Mouse (Mus musculus) lung, postnatal 36 days (tissue): ENCODE measurements around the gene Lrp11.

Experiments used
- DNase-seq: peaks from one replicate; pipeline ENCODE4 v3.0.0; 2022; ENCODE audit warnings: mixed read lengths

Gene Lrp11

DNA sequence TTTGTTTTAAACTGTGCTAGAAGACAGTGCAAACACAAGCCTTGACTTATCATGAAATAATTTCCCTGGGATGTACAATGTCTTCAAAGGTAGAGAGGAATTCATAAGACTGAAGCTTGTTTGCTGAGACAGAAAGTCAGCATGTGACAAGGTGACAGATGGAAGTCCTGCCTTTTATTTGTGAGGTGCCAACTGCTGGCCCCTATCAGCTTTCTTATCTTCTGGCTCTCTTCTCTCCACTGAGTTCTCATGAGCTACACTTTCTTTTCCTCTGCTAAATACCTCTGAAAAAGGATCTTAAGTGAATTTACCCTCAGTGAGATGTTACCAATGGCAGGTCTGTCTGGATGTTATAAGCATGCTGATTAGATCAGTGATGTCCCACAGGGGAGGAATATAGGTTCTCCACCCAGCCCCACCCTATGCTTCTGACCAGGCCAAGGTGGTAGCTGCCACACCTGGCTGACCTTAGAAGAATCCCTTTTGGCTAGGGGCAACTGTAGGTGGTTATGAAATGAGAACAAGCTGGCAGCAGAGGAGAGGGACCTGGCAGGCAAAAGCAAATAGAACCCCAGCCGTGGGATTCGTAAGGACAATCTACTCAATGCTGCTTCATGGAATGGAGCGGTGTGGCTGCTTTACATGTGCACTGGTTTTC lies 34.4 kb downstream of the Lrp11 start:
- no peak for DNase-seq

GRCm38 (mm10) chr10:7629092-7629491 lies 39.5 kb downstream of the Lrp11 start:
- DNase-seq: no peak

DNA sequence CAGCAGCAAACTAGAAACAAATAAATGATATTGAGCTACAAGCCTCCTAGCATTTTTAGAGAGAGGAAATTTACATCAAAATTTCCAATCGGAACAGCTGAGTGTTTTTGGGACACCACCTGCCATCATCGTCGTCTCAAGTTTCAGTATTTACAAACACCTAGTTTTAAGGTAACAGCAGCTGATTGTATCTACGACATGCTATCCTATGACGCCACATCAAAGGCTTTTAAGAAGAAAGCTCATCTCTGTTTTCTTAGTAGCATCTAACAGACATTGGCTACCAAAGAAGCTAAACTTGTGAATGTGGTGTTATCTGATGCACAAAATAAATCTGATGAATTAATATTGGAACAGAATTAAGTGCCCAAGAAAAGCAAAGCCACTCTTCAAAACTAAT lies 40.7 kb downstream of the Lrp11 start:
- no peak for DNase-seq

GRCm38 (mm10) chr10:7630951-7631720 lies 41.5 kb downstream of the Lrp11 start:
- DNase-seq: no peak

DNA sequence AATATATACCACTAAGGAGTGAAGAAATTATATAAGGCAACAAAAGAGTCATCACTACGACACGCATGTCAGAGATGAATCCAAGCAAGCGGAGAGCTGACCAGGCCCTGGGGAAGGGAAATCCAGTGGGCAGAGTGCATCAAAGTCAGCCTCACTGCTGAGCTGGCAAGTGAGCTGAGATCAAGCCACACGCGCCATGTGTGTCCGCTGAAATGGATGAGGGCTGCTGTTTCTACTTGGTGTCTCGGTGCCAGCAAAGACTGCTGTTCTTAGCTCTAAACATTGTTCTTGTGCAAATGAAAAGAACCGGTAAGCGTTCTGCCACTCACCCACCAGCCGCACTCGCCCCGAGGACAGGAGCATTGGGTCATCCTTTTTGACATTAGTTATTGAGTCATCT lies 50.8 kb downstream of the Lrp11 start:
- DNase-seq: no peak

GRCm38 (mm10) chr10:7645911-7646310 lies 56.3 kb downstream of the Lrp11 start:
- DNase-seq: no peak

DNA sequence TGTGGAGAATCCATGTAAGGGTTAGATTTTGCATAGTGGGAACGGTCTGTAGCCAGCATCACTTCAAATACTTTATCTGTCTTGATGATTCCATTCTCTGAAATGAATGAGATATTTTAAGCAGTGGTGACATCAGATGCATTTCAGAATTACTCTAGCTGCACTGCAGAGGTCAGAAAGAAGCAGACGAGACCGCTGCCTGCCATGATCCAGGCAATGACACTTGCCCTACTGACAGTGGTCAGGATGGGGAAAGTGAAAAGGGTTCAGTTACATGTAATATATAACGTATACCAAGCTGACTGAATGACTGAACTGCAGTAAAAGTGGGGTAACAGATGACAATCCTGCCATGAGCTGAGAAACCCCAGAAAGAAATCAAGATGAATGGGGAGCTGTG lies 59.5 kb downstream of the Lrp11 start:
- DNase-seq: no peak

DNA sequence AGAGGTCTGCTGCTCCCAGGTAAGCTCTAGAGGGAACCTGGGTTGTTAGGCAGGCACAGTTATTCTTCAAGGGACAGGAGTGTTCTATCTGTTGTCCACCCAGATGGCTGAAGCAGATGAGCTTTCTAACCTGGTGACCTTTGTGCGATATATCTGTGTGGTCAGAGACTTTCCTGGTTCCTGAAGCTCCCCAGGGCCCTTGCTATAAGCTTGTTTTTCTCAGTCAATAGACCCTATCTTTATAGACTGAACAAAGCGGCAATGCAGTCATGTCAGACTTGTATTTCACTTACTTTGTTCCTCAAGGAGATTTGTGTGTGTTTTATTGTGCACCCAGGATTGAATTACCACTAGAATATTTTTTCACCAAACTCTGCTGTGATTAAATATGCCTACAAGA lies 61.5 kb downstream of the Lrp11 start:
- DNase-seq: no peak

GRCm38 (mm10) chr10:7662471-7663141 lies 73.0 kb downstream of the Lrp11 start:
- DNase-seq: peak; percentile 56

GRCm38 (mm10) chr10:7663159-7664026 lies 73.8 kb downstream of the Lrp11 start:
- DNase-seq: peak; percentile 90

- DNase-seq: no peak
These were observed 74.5 kb downstream of the Lrp11 start for GRCm38 (mm10) chr10:7664027-7664526.

DNA sequence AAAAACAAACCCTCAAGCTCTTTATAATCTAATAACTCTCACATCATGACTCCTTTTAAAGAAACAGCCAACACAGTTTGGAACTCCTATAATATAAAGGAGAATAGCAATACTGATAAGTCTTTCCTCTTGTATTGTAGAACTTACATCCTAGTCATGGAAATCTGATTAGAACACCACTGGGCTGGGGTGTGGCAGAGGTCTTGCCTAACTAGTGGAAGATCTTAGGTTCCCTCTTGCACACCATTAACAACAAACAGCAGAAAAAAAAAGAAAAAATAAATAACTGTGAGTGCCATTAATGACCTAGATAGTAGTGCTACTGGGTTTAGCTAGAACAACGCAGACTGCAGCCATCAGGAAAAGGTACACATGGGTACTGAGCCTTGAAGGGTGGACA lies 75.3 kb downstream of the Lrp11 start:
- no peak for DNase-seq

- peak; percentile 94 for DNase-seq
These were observed 77.8 kb downstream of the Lrp11 start, which contains the start of gene Nup43 for GRCm38 (mm10) chr10:7667342-7667802. Gene Nup43 (plus strand): TSS chr10:7667503.

DNA sequence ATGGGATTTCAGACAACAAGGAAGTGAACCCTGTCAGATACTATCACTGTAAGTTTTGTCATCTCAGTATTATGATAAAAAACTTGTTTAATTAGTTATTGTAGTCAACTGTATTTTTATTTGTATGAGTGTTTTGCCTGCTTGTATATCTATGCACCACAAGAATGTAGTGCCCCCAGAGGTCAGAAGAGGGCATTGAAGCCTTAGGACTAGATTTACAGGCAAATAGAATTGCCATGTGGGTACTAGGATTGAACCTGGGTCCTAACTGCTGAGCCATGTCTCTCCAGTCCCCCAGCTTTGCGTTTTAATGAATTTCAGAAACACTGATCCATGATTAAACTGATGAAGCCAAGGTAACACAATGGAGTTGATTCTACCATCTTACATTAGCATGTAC lies 84.1 kb downstream of the Lrp11 start:
- DNase-seq: peak; percentile 71
